Mouse (Mus musculus): Measurements from ENCODE around the gene Fat1. TPM values are rescaled to one million over a fixed set of nuclear protein-coding genes. Genes with fewer than 3 reads are reported as not detected.

The Fat1 gene
- total and polyA plus RNA-seq, 2 experiments from 2014 or later: 10.5 to 89.5 TPM

GRCm38 (mm10) chr8:44975113-44975512, 39.9 kb downstream of the Fat1 start:
- no peak overlapping the region for H3K4me3 ChIP-seq (ENCODE audit: low read length)
- no peaks in the 10 kb centered on the region for H3K36me3 ChIP-seq (ENCODE audit: insufficient read depth, low read length)
- no peak overlapping the region for H3K9ac ChIP-seq (replicated peaks; ENCODE audit: low read length)
- no peaks in the 10 kb centered on the region for H3K9me3 ChIP-seq (ENCODE audit: low read length)
- no peaks in the 10 kb centered on the region for H3K27me3 ChIP-seq (ENCODE audit: insufficient read depth, low read length)
- WGBS: 53% methylated on average over 9 of the region's 9 CpGs
- no peak overlapping the region for H3K27ac ChIP-seq
- peaks cover 7% of the 10 kb centered on the region; the same call in 1 of the 2 replicates for H3K4me1 ChIP-seq (ENCODE audit: insufficient read depth, low read length)
- H3K4me2 ChIP-seq (ENCODE audit: low read depth, low read length): no peak overlapping the region
- TF ChIP-seq CTCF (IDR thresholded peaks at IDR 0.05; ENCODE audit: low read depth): no peak
- ATAC-seq (no peak), DNase-seq (ENCODE audit: low spot score) (no peak)

DNA sequence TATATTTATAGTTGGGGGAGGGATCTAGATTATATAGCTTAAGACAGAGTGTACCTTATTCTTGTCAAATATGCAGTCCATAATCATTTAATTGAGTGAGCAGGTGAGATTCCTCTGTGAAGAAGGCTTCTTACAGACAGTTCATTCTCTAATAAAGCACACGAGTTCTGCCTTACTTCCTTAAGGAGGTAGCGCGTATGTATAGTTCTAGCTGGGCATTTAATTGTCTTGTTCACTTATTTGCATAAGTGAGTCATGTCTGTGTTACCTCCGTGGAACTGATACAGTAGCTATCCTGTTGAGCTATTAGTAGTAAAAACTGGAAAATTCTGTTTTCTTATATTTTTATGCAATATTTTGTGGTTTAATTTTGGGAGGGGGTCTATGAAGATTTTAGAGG, 40.4 kb downstream of the Fat1 start:
- Histone ChIP-seq H3K4me3 (ENCODE audit: low read length) (no peak overlapping the region), H3K27ac (no peak overlapping the region), H3K36me3 (ENCODE audit: insufficient read depth, low read length) (no peaks in the 10 kb centered on the region), H3K9me3 (ENCODE audit: low read length) (no peaks in the 10 kb centered on the region), H3K4me2 (ENCODE audit: low read depth, low read length) (no peak overlapping the region), H3K27me3 (ENCODE audit: insufficient read depth, low read length) (no peaks in the 10 kb centered on the region), H3K9ac (replicated peaks; ENCODE audit: low read length) (no peak overlapping the region), H3K4me1 (ENCODE audit: insufficient read depth, low read length) (peaks cover 7% of the 10 kb centered on the region; the same call in 1 of the 2 replicates)
- DNase-seq (ENCODE audit: low spot score): no peak
- 85% methylated on average over 4 of the region's 4 CpGs for WGBS
- no peak for ATAC-seq
- TF ChIP-seq CTCF (IDR thresholded peaks at IDR 0.05; ENCODE audit: low read depth): no peak

GRCm38 (mm10) chr8:44978622-44979021, 43.4 kb downstream of the Fat1 start:
- TF ChIP-seq CTCF (IDR thresholded peaks at IDR 0.05; ENCODE audit: low read depth): no peak
- DNase-seq (ENCODE audit: low spot score) (no peak), ATAC-seq (no peak)
- peaks cover 3% of the 10 kb centered on the region; the same call in 1 of the 2 replicates for H3K4me1 ChIP-seq (ENCODE audit: insufficient read depth, low read length)
- no peak overlapping the region for H3K9ac ChIP-seq (replicated peaks; ENCODE audit: low read length)
- no peaks in the 10 kb centered on the region for H3K9me3 ChIP-seq (ENCODE audit: low read length)
- no peak overlapping the region for H3K27ac ChIP-seq
- no peak overlapping the region for H3K4me3 ChIP-seq (ENCODE audit: low read length)
- H3K4me2 ChIP-seq (ENCODE audit: low read depth, low read length): no peak overlapping the region
- H3K27me3 ChIP-seq (ENCODE audit: insufficient read depth, low read length): no peaks in the 10 kb centered on the region
- no peaks in the 10 kb centered on the region for H3K36me3 ChIP-seq (ENCODE audit: insufficient read depth, low read length)
- 71% methylated on average over 9 of the region's 9 CpGs for WGBS

DNA sequence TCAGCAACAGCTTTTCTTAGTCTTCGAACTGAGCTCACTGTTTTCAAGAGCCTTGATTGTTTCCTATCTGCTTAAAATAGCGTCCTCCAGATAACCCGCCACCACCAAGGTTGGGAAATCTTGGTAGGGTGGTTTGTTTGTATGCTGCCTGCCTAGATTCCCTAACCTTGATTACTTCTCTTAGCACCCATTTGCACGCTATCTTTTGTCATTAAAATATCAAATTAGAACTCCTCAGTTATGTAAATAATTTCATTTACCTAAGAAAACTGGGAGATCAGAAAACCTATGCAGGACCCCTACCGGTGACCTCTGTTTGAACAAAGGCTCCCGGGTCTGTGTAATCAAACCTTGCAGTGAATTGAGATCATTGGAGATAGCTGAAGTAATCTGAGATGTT, 44.0 kb downstream of the Fat1 start:
- no peak for TF ChIP-seq CTCF (IDR thresholded peaks at IDR 0.05; ENCODE audit: low read depth)
- Histone ChIP-seq H3K9me3 (ENCODE audit: low read length) (no peaks in the 10 kb centered on the region), H3K4me3 (ENCODE audit: low read length) (no peak overlapping the region), H3K27ac (0 out of 2 replicates have a peak overlapping the region, but pooled peaks have one; percentile 61), H3K27me3 (ENCODE audit: insufficient read depth, low read length) (no peaks in the 10 kb centered on the region), H3K4me1 (ENCODE audit: insufficient read depth, low read length) (peaks cover 3% of the 10 kb centered on the region; the same call in 1 of the 2 replicates), H3K4me2 (ENCODE audit: low read depth, low read length) (no peak overlapping the region), H3K9ac (replicated peaks; ENCODE audit: low read length) (no peak overlapping the region), H3K36me3 (ENCODE audit: insufficient read depth, low read length) (no peaks in the 10 kb centered on the region)
- ATAC-seq (no peak), DNase-seq (ENCODE audit: low spot score) (no peak)
- 43% methylated on average over 6 of the region's 6 CpGs for WGBS

DNA sequence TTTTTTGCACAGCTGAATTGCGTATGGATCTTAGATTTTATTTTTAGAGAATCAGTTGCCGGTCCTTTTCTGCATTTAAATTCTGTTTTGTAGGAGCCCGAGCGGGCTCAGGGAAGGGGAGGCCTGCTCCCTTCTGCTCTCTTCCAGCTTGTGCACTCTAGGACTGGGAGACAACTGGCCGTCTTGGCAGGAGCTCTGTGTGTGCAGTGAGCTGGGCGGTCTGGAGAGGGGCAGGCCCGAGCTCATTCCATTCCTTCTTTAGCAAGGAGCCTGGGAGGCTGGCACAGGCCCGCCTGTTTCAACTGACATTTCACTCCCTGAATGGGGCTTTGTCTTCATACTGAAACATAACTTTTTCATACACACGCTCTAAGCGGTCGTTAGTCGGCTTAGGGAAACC, 44.8 kb downstream of the Fat1 start:
- Histone ChIP-seq H3K9ac (replicated peaks; ENCODE audit: low read length) (no peak overlapping the region), H3K36me3 (ENCODE audit: insufficient read depth, low read length) (no peaks in the 10 kb centered on the region), H3K27ac (peak overlapping the region; percentile 61), H3K4me2 (ENCODE audit: low read depth, low read length) (0 out of 2 replicates have a peak overlapping the region, but pooled peaks have one; percentile 8), H3K27me3 (ENCODE audit: insufficient read depth, low read length) (no peaks in the 10 kb centered on the region), H3K9me3 (ENCODE audit: low read length) (no peaks in the 10 kb centered on the region), H3K4me3 (ENCODE audit: low read length) (no peak overlapping the region), H3K4me1 (ENCODE audit: insufficient read depth, low read length) (peaks cover 3% of the 10 kb centered on the region; the same call in 1 of the 2 replicates)
- ATAC-seq: peak; percentile 96
- TF ChIP-seq CTCF (IDR thresholded peaks at IDR 0.05; ENCODE audit: low read depth): no peak
- 37% methylated on average over 12 of the region's 12 CpGs for WGBS
- DNase-seq (ENCODE audit: low spot score): peak; percentile 83

GRCm38 (mm10) chr8:44985326-44986288, 50.4 kb downstream of the Fat1 start:
- H3K4me2 ChIP-seq (ENCODE audit: low read depth, low read length): no peak overlapping the region
- no peaks in the 10 kb centered on the region for H3K4me1 ChIP-seq (ENCODE audit: insufficient read depth, low read length)
- 24% methylated on average over 10 of the region's 10 CpGs for WGBS
- peak; percentile 67 for TF ChIP-seq CTCF (IDR thresholded peaks at IDR 0.05; ENCODE audit: low read depth)
- H3K27me3 ChIP-seq (ENCODE audit: insufficient read depth, low read length): no peaks in the 10 kb centered on the region
- peak overlapping the region; percentile 22; the same call in 1 of the 2 replicates for H3K27ac ChIP-seq
- H3K36me3 ChIP-seq (ENCODE audit: insufficient read depth, low read length): no peaks in the 10 kb centered on the region; the same call in 1 of the 2 replicates
- DNase-seq (ENCODE audit: low spot score): peak; percentile 83
- H3K9ac ChIP-seq (replicated peaks; ENCODE audit: low read length): no peak overlapping the region
- ATAC-seq: peak; percentile 68; the same call in 1 of the 2 replicates
- no peaks in the 10 kb centered on the region for H3K9me3 ChIP-seq (ENCODE audit: low read length)
- H3K4me3 ChIP-seq (ENCODE audit: low read length): no peak overlapping the region
